Mouse (Mus musculus) 3134 (cell line): ENCODE data around the gene Pdyn.

Experiments
- DNase-seq: peaks from one replicate; pipeline ENCODE4 v3.0.0-alpha.2; 2011; ENCODE audit warnings: low spot score; ENCODE audit not compliant: insufficient read length; ENCODE audit errors: extremely low read depth

Pdyn gene

DNA sequence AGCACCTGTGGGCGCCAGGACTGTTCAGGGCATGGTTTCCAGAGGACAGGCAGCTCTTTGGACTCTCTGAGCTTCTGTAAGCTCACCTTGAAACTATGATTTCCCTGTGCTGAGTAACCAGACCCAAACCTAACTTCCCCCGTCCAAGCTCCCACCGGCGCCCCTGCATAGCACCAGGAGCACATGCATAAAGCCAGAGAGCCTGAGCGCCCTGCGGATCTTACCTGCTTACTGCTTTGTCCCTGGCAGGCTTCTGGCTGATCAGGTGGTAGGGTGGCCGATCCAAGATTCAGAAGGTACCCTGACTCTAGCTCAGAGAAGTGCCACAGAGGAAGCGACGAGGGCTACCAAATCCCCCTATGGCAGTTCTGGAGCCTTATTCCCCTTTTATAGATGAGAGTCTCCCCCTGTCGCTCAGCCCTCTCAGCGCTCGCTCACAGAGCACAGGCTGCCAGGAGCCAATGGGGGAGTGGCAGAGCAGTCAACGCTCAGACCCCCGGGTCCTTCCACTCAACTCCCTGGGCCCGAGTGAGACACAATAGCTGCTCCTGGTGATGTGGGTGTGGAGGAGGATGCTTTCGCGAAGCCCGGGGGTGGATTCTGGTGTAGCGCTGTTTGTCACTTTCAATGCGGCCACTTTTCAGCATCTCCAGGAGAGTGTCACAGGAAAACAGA lies at the start of gene Pdyn:
Gene Pdyn, minus strand, starts transcription at position 361 of the 675 bp plus-strand sequence.
- no peak for DNase-seq

DNA sequence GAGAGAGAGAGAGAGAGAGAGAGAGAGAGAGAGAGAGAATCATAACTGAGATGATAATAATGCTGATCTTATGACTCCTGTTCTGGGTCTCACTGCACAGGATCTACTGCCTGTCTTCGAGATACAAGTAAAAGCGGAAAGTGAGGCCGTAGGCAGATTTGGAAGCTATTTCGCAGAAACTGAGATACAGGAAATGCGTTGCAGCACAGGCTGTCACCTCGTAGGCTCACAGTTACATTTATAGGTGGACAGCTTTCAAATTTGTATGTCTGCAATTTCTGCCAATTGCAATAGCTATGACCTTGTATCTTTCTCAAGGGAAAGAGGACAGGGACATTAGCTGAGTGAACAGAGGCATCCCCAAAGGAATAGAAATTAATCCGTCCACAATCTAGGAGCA lies 42.4 kb upstream of the Pdyn start:
- no peak for DNase-seq

DNA sequence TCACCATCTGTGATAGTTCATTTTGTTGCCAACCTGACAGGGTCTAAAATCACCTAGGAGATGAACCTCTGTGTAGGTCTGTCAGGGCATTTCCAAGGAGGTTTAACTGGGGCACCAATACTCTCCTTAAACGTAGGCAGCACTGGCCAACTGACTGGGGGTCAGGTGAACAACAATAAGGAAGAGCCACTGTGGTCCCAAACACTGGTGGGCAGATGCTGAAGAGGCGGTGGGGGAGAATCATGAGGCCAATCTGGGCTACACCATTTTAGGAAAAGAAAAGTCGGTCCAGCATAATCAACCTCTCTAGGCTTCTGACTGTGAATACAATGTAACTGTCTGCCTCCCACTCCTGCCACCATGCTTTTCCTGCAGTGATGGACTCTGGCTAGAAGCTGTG lies 40.9 kb upstream of the Pdyn start:
- no peak for DNase-seq

DNA sequence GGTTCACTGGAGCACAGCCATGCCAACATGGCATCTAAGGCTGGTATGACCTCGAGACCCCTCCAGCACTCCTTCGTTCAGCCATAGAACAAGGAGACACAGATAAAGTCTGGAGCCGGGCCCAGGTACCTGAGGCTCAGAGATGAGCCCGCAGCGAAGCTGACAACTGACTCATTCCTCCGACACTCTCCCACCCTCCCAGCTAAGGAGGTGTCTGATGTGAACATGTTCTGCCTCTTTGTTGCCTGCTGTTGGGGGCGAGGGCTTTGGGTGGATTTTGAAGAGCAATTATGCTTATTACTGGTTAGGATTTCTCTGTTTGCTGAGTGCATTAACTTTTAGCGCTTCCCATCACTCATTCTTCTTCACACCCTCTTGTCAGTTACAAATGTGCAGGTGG lies 34.4 kb upstream of the Pdyn start:
- no peak for DNase-seq

DNA sequence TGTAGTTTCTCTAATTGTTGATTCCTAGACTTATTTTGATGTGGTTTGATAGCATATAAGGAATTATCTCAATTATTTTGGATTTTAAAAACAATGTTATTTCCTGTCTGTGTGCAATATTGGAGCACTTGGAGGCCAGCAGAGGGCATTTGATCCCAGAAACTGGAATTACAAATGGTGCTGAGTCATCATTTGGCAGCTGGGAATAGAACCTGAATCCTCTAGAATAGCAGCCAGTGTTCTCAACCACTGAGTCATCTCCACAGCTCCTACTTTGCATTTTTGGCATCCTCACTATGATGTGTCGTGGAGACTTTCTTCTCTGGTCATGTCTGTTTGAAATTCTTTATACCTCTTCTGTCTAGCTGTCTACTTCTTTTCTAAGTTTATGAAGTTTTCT lies 30.0 kb upstream of the Pdyn start:
- peak; percentile 42 for DNase-seq

DNA sequence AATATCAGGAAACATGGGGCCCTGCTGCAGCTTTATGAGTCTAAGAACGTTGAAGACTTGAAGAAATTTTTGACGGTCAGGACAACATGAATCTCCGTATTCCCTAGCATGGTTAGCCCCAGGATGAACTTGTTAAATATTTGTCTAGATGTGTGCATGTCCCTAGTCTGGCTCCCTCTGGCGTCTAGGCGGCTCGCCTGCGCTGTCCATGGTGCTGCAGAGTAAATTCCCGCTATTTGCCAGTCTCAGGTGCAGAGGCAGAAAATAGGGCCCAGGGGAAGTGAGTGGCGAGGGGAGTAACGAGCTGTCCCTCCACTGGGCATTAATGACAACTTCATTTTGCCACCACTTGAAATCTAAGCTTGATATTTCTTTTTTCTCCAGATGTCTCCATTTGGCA lies 16.0 kb upstream of the Pdyn start:
- peak; percentile 13 for DNase-seq

DNA sequence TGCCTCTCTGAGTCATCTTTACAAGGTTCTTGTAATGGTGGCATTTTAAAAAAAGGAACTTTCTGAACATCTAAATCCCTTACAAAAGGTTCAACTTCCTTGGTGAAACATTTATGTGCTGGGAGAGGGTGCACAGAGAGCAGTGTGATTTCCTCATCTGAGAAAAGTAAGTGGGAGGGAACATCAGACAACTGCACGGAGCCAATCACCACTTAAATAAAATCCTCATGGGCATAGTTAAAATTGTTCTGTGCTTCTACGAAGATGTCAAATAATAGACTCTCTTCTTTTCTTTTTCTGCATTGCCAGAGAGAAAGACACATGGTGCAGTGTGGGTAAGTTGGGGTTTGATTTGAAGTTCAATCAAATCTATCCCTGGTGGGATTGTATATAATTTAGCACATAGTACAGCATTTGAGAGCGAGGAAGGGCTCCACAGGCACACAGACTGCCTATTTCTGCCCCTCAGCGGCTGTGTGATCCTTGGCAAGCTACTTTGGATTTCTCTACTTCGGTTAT lies 13.4 kb upstream of the Pdyn start:
- no peak for DNase-seq

DNA sequence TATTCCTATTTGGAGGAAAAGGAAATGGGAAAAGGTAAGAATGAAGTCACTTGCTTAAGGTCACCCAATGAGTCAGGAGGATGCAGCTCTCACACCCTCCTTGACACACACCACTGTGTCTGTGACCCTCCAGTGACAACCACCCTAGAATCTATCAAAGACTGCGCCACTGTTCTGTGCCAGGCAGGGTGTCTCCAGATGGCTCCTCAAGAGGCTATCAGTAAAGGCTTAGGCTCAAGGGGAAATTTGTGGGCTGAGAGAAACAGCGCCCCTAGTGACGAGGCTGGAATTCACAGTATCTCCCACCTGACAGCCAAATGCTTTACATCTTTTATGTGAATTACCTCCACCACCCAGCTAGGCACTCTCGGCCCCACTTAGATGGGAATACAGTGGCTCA lies 3.6 kb downstream of the Pdyn start:
- no peak for DNase-seq

DNA sequence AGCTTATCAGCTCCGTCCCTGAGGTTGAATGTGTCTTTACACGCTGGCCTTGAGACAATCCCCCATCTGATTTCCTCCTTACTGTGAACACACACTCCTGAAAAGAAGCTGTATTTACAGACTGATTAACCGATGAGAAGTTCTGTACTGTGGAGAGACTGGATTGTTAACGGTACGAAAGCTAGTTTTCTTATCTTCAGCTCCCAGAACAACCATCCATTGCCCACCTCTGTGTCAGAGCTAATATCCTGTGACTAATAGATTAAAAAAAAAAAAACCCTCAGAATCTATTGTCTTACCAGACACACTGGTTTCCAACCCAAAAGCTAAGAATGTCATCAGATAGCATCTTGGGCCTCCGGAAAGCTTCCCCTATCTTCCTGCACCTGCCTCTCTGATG lies 5.3 kb downstream of the Pdyn start:
- DNase-seq, result no peak

DNA sequence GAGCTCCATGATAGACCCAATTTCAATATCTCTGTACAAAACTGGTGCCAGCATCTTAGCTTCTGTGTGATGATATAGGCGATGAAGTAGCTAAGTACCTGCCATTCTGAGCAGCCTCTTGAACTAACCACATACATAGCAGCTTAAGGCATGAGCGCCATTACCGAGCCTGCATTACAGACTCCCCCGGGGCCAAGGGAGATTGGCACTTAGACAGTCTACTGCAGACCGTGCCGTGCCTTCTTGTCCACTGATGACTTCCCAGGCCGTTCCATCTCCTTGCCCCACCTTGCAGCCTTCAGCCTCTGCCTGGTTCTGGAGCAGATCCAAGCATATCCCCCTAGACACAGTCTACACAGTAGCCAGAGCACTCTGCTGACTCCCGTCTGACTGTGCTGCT lies 7.0 kb downstream of the Pdyn start:
- DNase-seq, result no peak

DNA sequence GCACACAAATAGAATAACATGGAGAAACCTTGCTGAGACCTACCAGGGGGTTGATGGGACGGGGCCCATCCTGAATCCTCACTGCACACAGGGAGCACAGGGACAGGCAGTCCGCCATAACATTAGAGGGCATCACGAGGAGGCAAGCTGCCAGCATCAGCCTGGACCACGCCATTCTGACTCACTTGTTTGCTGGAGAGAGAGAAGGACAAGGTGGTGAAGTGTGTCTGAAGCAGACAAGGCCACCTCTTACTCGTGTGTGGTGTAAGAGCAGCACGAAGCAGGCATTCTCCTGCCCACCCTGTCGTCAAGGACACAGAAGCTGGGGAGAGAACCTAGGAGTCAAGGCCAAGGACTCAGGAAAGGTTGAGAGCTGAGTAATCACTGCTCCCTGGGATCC lies 9.9 kb downstream of the Pdyn start:
- no peak for DNase-seq

DNA sequence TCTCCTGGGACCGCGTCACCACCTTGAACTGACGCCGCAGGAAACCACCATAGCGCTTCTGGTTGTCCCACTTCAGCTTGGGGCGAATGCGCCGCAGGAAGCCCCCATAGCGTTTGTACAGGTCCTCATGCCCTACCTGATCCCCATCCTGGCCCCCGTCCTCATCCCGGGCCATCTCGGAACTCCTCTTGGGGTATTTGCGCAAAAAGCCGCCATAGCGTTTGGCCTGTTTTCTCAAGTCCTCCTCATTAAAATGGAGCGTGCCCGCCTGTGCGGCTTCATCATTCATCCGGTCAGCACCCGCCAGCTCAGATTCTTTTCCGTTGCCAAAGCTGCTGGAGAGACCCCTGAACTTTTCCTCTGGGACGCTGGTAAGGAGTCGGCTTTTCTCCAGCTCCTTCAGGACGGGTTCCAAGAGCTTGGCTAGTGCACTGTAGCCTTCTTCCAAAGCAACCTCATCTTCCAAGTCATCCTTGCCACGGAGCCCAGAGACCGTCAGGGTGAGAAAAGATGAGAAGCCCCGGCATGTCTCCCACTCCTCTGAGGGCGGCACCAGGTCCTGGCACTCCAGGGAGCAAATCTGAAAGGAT lies 11.5 kb downstream of the Pdyn start:
- DNase-seq, result no peak

DNA sequence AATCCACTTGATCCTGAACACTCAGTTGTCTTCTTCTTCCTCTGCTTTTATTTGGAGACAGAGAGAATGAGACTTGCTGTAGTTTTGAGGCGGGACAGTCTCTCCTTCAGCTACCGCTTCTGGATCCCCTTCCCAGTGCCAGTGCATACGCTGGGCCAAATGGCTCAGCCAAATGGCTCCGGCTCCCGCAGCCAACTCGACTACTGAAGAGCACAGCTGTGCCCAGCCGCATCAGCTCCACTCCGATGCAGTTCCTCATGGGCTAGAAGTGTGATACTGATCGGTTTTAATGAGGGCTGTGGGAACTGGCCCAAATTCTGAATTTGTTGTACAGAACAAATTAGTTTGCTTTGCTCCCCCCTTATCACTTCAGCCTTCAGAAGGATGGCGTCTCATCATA lies 12.7 kb downstream of the Pdyn start:
- no peak for DNase-seq

DNA sequence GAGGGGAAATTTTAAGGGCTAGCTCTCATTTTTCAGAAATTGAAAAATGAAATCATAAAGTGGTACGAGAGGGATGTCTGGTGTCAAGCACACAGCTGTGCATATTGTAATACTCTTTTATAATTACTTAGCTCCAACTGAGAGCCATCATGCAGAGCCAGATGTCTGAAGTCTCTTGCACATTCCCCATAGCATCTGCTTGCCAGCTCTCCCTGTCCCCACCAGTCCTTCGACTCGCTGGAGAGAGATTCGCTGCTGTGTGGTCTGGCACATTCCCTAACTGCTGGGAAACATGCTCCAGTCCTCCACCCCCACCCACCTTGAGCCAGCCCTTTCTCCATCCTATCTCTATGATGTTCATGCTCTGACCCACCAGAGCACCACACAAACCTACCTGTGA lies 15.6 kb downstream of the Pdyn start:
- no peak for DNase-seq

DNA sequence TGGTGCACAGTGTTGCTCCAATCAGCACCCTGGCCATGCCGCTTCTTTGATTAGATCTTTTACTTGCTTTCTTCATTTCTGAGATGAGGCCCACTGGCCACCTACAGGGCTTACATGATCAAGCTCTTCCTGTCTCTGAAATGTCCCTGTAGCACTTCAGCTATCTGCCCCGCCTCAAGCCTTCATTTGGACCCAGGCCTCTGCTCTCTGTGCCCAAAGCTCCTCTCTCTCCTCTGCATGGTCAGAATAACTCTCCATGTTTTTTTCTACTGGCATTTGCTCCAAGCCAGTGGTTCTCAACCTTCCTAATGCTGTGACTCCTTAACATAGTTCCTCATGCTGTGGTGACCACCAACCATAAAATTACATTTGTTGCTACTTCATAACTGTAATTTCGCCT lies 19.4 kb downstream of the Pdyn start:
- DNase-seq, result no peak

DNA sequence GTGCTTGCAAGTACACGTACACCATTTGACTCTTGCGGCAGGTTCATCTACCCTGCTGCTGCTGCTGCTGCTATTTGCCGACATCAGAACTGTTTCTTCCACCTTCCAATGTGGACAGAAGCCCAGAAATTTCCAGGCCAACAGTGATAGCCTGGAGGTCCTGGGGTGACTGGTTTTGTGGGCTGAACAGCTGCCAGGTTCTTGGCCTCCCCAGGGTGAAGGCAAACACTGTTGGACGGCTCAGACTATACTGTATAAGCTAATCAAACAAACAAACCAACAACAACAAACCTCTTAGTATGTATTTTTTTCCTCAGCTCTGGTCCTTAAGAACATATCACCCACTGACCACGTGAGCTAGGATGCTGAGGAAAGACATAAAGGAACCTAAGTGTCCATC lies 20.6 kb downstream of the Pdyn start:
- no peak for DNase-seq

DNA sequence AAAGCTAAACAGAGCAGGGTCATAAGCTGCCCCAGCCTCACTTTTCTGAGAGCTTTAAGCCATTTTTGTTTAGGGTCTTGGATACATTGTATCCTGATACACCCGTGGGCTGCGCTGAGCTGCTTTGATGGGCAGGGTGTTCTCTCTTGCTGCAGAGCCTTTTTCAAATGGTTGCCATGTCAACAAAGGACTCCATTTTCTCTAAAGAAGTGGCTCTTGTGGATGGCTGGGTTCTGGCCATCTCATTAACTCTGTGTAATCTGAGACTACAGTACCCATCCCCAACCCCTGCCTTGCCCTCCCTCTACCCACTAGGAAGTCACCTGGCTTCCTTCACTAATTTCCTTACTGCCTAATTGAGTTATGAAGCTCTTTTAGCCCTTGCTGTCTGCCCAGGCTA lies 22.0 kb downstream of the Pdyn start:
- DNase-seq, result no peak

DNA sequence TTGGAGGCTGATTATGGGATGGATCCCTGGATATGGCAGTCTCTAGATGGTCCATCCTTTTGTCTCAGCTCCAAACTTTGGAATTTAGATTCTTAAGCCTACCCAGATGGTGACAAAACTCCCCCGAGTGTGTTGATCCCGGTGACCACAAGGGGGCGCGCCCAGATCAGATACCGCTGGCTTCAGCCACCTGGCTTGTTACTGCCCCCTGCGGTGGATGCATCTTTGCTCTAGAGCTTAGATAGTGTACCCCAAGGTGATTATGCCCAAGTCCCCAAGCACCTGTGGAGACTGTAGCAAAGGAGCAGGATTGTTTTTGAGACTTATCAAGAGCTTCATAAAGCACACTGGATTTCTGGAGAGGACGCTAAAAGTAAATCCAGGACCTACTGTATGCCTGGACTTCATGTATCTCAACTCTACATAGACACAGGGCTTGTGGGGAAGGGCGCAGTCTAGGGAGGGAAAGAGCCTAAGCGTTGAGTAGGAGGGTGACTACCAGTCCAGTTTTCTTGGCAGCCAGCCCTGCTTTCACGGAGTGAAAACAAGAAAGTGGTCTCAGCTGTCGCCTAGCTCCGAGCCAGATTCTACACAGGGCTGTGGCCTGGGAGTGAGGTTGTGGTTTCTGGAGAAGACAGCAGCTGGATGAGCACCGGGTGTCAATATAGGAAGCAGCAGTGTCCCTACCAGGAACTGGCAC lies 24.6 kb downstream of the Pdyn start:
- peak; percentile 52 for DNase-seq

DNA sequence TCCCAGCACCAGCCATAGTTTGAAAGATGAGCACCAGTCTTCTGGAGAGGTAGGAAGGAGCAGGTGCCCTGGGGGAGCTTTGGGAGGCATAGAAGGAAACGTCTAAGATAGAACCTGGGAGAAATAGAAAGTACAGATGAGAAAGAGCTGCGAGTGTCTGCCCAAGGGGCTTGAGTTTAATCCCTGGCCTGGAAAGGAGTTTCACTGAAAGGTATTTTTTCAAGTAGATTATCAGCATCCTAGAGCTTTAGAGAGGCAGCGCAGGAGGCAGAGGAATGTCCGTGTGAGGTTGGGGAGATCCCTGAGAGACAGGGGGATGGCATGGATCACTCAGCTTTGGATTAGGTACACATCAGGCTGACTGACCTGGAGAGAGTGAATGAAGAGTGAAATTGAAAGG lies 27.7 kb downstream of the Pdyn start:
- no peak for DNase-seq

DNA sequence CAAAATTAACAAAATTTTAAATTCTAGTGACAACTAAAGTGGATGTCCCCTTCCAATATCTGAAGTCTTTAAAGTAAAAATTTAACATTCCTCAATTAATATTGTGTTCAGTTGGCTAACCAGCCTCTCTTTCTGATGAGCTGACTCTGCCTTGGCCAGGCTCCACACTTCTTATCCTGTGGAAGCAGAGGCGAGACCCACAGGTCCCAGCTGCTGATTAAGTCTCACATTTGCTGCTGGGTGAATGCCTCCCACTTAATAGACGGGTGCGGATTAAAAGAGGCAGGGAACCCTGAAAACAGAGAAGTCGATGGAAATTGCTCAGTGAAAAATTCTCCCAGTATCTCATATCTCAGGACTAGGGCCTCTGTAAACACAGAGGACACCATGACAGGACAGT lies 37.2 kb downstream of the Pdyn start:
- no peak for DNase-seq

DNA sequence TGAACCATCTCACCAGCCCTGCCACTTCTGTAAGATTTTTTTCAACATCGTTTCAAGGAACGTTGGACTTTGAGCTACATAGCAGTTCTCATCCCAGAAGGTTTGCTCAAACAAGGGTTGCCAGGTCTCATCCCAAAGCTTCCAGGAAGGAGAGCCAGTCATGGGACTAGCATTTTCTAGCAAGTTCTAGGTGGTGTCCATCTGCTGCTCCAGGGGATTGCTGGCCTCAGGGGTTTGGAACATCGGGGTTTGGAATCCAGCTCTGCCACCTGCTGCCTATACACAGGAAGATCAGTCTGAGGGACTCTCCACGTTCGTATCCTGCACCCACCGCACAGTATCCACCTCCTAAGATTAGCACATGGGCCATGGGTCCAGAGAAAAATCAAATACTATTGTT lies 39.6 kb downstream of the Pdyn start:
- DNase-seq, result no peak

DNA sequence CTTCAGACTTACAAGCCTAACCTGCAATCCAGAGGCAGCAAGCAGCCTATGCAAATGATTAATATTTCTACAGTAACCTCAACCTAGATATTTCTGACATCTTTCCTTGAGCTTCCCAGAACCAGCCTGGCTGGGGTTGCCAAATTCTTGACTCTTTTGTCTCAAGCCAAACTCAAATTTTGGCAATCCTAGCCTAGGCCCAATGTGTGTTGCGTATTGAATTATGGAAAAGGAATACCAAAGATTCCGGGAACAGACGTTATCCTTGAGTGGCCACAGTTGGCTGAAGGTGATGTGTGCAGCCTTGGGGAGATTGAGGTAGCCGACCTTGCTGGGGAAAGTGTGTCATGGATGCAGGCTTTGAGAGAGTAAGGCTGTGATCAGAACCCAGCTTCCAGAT lies 40.8 kb downstream of the Pdyn start:
- no peak for DNase-seq
